Mouse (Mus musculus): ENCODE measurements around the gene Ankdd1a. TPM values are rescaled to one million over a fixed set of nuclear protein-coding genes. Genes with fewer than 3 reads are reported as not detected.
A peak's percentile ranks its signal among the peaks of the same experiment; 100 is the strongest.

Gene Ankdd1a
- total and polyA plus RNA-seq, 3 experiments: not detected

GRCm38 (mm10) chr9:65447951-65448350 is 72.0 kb downstream of the Ankdd1a start:
- dilution Hi-C loops (cut with MboI; ENCODE audit: extremely low pct_ligation_motif_present, extremely low pct_unique_long_range_greater_than_20kb, low sequenced_read_pairs): no loop called here
- H3K9ac ChIP-seq (ENCODE audit: insufficient read depth, low read depth): no peak overlapping the region
- no peak for DNase-seq (ENCODE audit: extremely low read depth)
- H3K4me3 ChIP-seq (replicated peaks in 1 of 3; ENCODE audit: low read depth in 2 of 3, low read length in 2 of 3, poor library complexity in 1 of 3): no peak overlapping the region
- in situ Hi-C loops (cut with MboI; ENCODE audit: low pct_ligation_motif_present, low pct_unique_long_range_greater_than_20kb, low sequenced_read_pairs): loop anchor here (10.0 kb wide), 1 partner anchor 137 kb away; the partner anchor contains the start of genes Pif1 and Plekho2
- H3K9me3 ChIP-seq (replicated peaks; ENCODE audit: low read length): no peaks in the 10 kb centered on the region
- TF ChIP-seq EP300 (IDR thresholded peaks at IDR 0.05; ENCODE audit: low read length) (no peak), MAX (IDR thresholded peaks at IDR 0.05; ENCODE audit: low read length) (no peak), CHD1 (IDR thresholded peaks at IDR 0.05; ENCODE audit: low read depth, low read length) (no peak), HCFC1 (IDR thresholded peaks at IDR 0.05; ENCODE audit: low read depth, low read length) (no peak)
- no peak overlapping the region; the same call in 1 of the 2 replicates for H3K27ac ChIP-seq (ENCODE audit: insufficient read depth, low read depth)
- no peak overlapping the region for H3K4me2 ChIP-seq (ENCODE audit: insufficient read depth, low read depth, poor library complexity, severe bottlenecking)
- peaks cover 0 to 7% of the 10 kb centered on the region in 2 experiments; a peak in 1 of 4 replicates for H3K4me1 ChIP-seq (ENCODE audit: control insufficient read depth in 1 of 2, insufficient read depth in 2 of 2)
- H3K79me2 ChIP-seq (replicated peaks; ENCODE audit: control insufficient read depth, extremely low read depth, insufficient read depth, poor library complexity, severe bottlenecking): no peaks in the 10 kb centered on the region
- no peaks in the 10 kb centered on the region for H3K27me3 ChIP-seq (replicated peaks)
- peaks cover 59 to 92% of the 10 kb centered on the region in 2 experiments for H3K36me3 ChIP-seq (replicated peaks in 1 of 2; ENCODE audit: control insufficient read depth in 1 of 2, insufficient read depth in 1 of 2, low read length in 1 of 2)

- TF ChIP-seq RAD21 (IDR thresholded peaks at IDR 0.05; ENCODE audit: low read depth, low read length) (peak; percentile 9), IRF4 (IDR thresholded peaks at IDR 0.05; ENCODE audit: low read depth, low read length) (no peak), SIN3A (IDR thresholded peaks at IDR 0.05; ENCODE audit: low read length) (no peak), PAX5 (IDR thresholded peaks at IDR 0.05; ENCODE audit: low read length) (no peak), CTCF (conservative IDR thresholded peaks at IDR 0.05 in 1 of 2, IDR thresholded peaks at IDR 0.05 in 1 of 2; ENCODE audit: low read depth in 2 of 2, low read length in 2 of 2) (peak in 1 of 2 experiments; percentile 36; a peak in 2 of 4 replicates), KAT2A (IDR thresholded peaks at IDR 0.05; ENCODE audit: insufficient replicate concordance, low read length) (no peak), RCOR1 (conservative IDR thresholded peaks at IDR 0.05; ENCODE audit: low read depth, low read length) (no peak), BHLHE40 (IDR thresholded peaks at IDR 0.05; ENCODE audit: low read depth, low read length) (no peak)
- no peaks in the 10 kb centered on the region for H3K79me2 ChIP-seq (replicated peaks; ENCODE audit: control insufficient read depth, extremely low read depth, insufficient read depth, poor library complexity, severe bottlenecking)
- H3K4me1 ChIP-seq (ENCODE audit: control insufficient read depth in 1 of 2, insufficient read depth in 2 of 2): peaks cover 0 to 7% of the 10 kb centered on the region in 2 experiments; a peak in 1 of 4 replicates
- no peak overlapping the region for H3K27ac ChIP-seq (ENCODE audit: insufficient read depth, low read depth)
- no peak overlapping the region for H3K4me3 ChIP-seq (replicated peaks in 1 of 3; ENCODE audit: low read depth in 2 of 3, low read length in 2 of 3, poor library complexity in 1 of 3)
- no peak for DNase-seq (ENCODE audit: extremely low read depth)
- H3K36me3 ChIP-seq (replicated peaks in 1 of 2; ENCODE audit: control insufficient read depth in 1 of 2, insufficient read depth in 1 of 2, low read length in 1 of 2): peaks cover 57 to 91% of the 10 kb centered on the region in 2 experiments
- H3K27me3 ChIP-seq (replicated peaks): no peaks in the 10 kb centered on the region
- H3K9ac ChIP-seq (ENCODE audit: insufficient read depth, low read depth): no peak overlapping the region
- H3K4me2 ChIP-seq (ENCODE audit: insufficient read depth, low read depth, poor library complexity, severe bottlenecking): no peak overlapping the region
- dilution Hi-C loops (cut with MboI; ENCODE audit: extremely low pct_ligation_motif_present, extremely low pct_unique_long_range_greater_than_20kb, low sequenced_read_pairs) (no loop called here), in situ Hi-C loops (cut with MboI; ENCODE audit: low pct_ligation_motif_present, low pct_unique_long_range_greater_than_20kb, low sequenced_read_pairs) (loop anchor here (10.0 kb wide), 1 partner anchor 140 kb away; the partner anchor contains the start of genes Pif1 and Plekho2)
- no peaks in the 10 kb centered on the region for H3K9me3 ChIP-seq (replicated peaks; ENCODE audit: low read length)
Measured at GRCm38 (mm10) chr9:65444692-65445091, 75.3 kb downstream of the Ankdd1a start.

Other genes starting within 250 kb of the Ankdd1a start
- 31.1 and 31.8 TPM in 2 replicates for gene Clpx, start 225.9 kb downstream of the Ankdd1a start, total RNA-seq (2012; rRNA removed)
- gene Clpx, start 225.9 kb downstream of the Ankdd1a start, total RNA-seq (2014; rRNA removed): 45.6 and 51.4 TPM in 2 replicates
- gene Clpx, start 225.9 kb downstream of the Ankdd1a start, polyA plus RNA-seq (2012; ENCODE audit: insufficient read length, low read depth): 34.5 TPM in 2 replicates
- gene Pdcd7, start 174.1 kb downstream of the Ankdd1a start, total RNA-seq (2012; rRNA removed): 14.5 and 16.3 TPM in 2 replicates
- gene Pdcd7, start 174.1 kb downstream of the Ankdd1a start, total RNA-seq (2014; rRNA removed): 12.8 and 13.1 TPM in 2 replicates
- 20.6 and 24.0 TPM in 2 replicates for gene Pdcd7, start 174.1 kb downstream of the Ankdd1a start, polyA plus RNA-seq (2012; ENCODE audit: insufficient read length, low read depth)
- 0.13 TPM in 1 of 2 replicates, not detected in the other for gene Ubap1l, start 159.2 kb downstream of the Ankdd1a start, total RNA-seq (2012; rRNA removed)
- gene Ubap1l, start 159.2 kb downstream of the Ankdd1a start, total RNA-seq (2014; rRNA removed): not detected in 2 replicates
- gene Ubap1l, start 159.2 kb downstream of the Ankdd1a start, polyA plus RNA-seq (2012; ENCODE audit: insufficient read length, low read depth): not detected in 2 replicates
- not detected in 2 replicates for gene Kbtbd13, start 128.5 kb downstream of the Ankdd1a start, total RNA-seq (2012; rRNA removed)
- gene Kbtbd13, start 128.5 kb downstream of the Ankdd1a start, total RNA-seq (2014; rRNA removed): not detected in 2 replicates
- gene Kbtbd13, start 128.5 kb downstream of the Ankdd1a start, polyA plus RNA-seq (2012; ENCODE audit: insufficient read length, low read depth): not detected in 2 replicates
- gene Rasl12, start 121.7 kb downstream of the Ankdd1a start, total RNA-seq (2012; rRNA removed): 0.08 and 0.13 TPM in 2 replicates
- gene Rasl12, start 121.7 kb downstream of the Ankdd1a start, total RNA-seq (2014; rRNA removed): 0.09 TPM in 1 of 2 replicates, not detected in the other
- not detected in 2 replicates for gene Rasl12, start 121.7 kb downstream of the Ankdd1a start, polyA plus RNA-seq (2012; ENCODE audit: insufficient read length, low read depth)
- not detected in 2 replicates for gene Slc51b, start 97.2 kb downstream of the Ankdd1a start, total RNA-seq (2012; rRNA removed)
- not detected in 2 replicates for gene Slc51b, start 97.2 kb downstream of the Ankdd1a start, total RNA-seq (2014; rRNA removed)
- gene Slc51b, start 97.2 kb downstream of the Ankdd1a start, polyA plus RNA-seq (2012; ENCODE audit: insufficient read length, low read depth): not detected in 2 replicates
- gene Mtfmt, start 84.4 kb downstream of the Ankdd1a start, total RNA-seq (2012; rRNA removed): 18.1 and 21.3 TPM in 2 replicates
- gene Mtfmt, start 84.4 kb downstream of the Ankdd1a start, total RNA-seq (2014; rRNA removed): 23.9 and 26.3 TPM in 2 replicates
- gene Mtfmt, start 84.4 kb downstream of the Ankdd1a start, polyA plus RNA-seq (2012; ENCODE audit: insufficient read length, low read depth): 26.2 and 26.3 TPM in 2 replicates
- 40.4 and 43.2 TPM in 2 replicates for gene Spg21, start 59.2 kb downstream of the Ankdd1a start, total RNA-seq (2012; rRNA removed)
- gene Spg21, start 59.2 kb downstream of the Ankdd1a start, total RNA-seq (2014; rRNA removed): 131 and 136 TPM in 2 replicates
- gene Spg21, start 59.2 kb downstream of the Ankdd1a start, polyA plus RNA-seq (2012; ENCODE audit: insufficient read length, low read depth): 43.4 and 48.9 TPM in 2 replicates
- gene Plekho2, start 59.8 kb upstream of the Ankdd1a start, total RNA-seq (2012; rRNA removed): 13.9 and 16.8 TPM in 2 replicates
- 7.2 and 7.9 TPM in 2 replicates for gene Plekho2, start 59.8 kb upstream of the Ankdd1a start, total RNA-seq (2014; rRNA removed)
- gene Plekho2, start 59.8 kb upstream of the Ankdd1a start, polyA plus RNA-seq (2012; ENCODE audit: insufficient read length, low read depth): 33.8 and 37.1 TPM in 2 replicates
- gene Pif1, start 67.0 kb upstream of the Ankdd1a start, total RNA-seq (2012; rRNA removed): 12.2 and 15.7 TPM in 2 replicates
- 11.2 and 13.3 TPM in 2 replicates for gene Pif1, start 67.0 kb upstream of the Ankdd1a start, total RNA-seq (2014; rRNA removed)
- gene Pif1, start 67.0 kb upstream of the Ankdd1a start, polyA plus RNA-seq (2012; ENCODE audit: insufficient read length, low read depth): 12.3 and 14.5 TPM in 2 replicates
- gene Rbpms2, start 109.5 kb upstream of the Ankdd1a start, total RNA-seq (2012; rRNA removed): 0.13 TPM in 1 of 2 replicates, not detected in the other
- gene Rbpms2, start 109.5 kb upstream of the Ankdd1a start, total RNA-seq (2014; rRNA removed): not detected in 2 replicates
- 0.34 and 0.95 TPM in 2 replicates for gene Rbpms2, start 109.5 kb upstream of the Ankdd1a start, polyA plus RNA-seq (2012; ENCODE audit: insufficient read length, low read depth)
- gene Oaz2, start 147.8 kb upstream of the Ankdd1a start, total RNA-seq (2012; rRNA removed): 30.2 and 30.9 TPM in 2 replicates
- gene Oaz2, start 147.8 kb upstream of the Ankdd1a start, total RNA-seq (2014; rRNA removed): 35.3 and 38.9 TPM in 2 replicates
- 55.7 and 61.4 TPM in 2 replicates for gene Oaz2, start 147.8 kb upstream of the Ankdd1a start, polyA plus RNA-seq (2012; ENCODE audit: insufficient read length, low read depth)

Measured in CH12.LX (cell line).